Mouse (Mus musculus) megakaryocyte, embryonic 14.5 days (primary cell): ENCODE measurements around the gene Capn11.

Experiments used
- FLI1 ChIP-seq: IDR thresholded peaks from 2 replicates; pipeline ENCODE4 v1.6.1; 2012; ENCODE audit warnings: low read length, inconsistent platforms, mixed read lengths
- GATA1 ChIP-seq: IDR thresholded peaks from 3 replicates; pipeline ENCODE4 v1.6.1; 2012; ENCODE audit warnings: mixed read lengths, low read length, inconsistent platforms, borderline replicate concordance

GRCm38 (mm10) chr17:45700496-45701235 lies 41.5 kb upstream of the Capn11 start:
- no peak for TF ChIP-seq FLI1
- no peak for TF ChIP-seq GATA1
